Mouse (Mus musculus): ENCODE data around the gene Chrng.

Gene Chrng

DNA sequence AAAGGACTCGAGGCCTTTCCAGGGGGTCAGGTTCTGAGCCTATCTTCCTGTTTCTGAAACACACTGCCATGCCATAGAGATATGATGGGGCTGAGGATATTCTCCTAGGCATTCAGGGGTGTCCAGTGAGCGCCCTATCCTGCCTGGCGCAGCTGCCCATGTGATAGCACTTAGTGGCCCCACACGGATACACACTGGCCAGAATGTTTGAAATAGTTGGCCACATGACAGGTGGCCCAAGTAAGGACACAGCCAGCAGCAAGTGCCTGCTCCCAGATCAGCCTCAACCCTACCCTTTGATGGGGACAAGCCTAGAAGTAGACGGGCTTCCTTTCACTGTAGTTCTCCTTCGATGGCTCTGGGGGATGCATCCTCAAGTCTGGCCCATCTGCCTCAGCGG lies at the start of gene Chrng:
Chrng (plus strand) TSS at position 193 of the 400 bp plus-strand sequence.
- no peak for DNase-seq

DNA sequence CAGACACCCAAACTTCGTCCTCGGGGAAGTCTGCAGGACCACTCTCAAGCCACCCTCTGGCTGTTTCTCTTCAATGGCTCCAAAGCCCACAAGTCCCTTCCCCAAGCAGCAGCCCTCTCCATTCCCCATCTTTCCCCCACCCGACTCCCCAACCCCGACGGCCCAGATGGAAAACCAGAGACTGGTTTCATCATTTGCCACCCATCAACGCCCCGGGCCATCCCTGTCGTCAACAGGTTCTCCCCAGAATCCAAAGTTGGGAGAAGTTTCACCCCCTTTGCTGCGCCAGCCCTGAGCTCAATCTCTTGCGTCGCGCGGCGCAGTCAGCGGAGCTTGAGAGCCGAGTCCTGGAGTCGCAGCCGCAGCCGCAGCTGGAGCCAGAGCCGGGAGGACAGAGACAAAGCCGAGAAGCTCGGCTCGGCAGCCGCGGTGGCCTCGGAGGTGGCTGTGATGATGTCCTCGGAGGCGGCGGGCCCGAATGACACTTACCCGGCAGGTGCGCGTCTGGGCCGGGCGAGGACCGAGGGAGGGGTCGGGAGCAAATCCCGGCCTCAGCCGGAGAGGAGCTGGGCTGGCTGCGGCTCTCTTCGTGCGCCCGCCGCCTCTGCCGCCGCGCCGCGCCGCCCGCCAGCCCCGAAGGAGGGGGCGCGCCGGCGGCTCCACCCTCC lies 48.8 kb upstream of the Chrng start:
- no peak for DNase-seq

DNA sequence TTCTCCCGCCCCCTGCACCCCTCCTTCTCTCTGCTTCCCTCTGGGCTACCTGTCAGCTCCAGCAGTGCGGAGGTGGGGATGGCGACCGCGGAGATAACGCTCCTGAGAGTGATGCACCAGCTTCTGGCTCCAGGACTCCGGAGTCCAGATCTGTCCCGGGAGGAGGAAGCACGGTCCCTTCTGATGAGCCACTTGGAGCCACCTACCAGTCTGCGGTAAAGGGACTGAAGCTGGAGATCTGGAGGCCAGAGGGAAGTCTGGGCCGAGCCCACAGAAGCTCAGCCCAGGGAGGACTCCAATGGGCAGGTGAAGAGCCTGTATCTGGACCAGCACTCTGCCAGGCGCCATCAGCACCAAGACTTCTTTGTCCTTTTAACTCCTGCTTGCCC lies 48.3 kb upstream of the Chrng start, which contains the start of gene Ecel1:
Ecel1 (minus strand) TSS at position 323 of the 389 bp plus-strand sequence.
- no peak for DNase-seq

DNA sequence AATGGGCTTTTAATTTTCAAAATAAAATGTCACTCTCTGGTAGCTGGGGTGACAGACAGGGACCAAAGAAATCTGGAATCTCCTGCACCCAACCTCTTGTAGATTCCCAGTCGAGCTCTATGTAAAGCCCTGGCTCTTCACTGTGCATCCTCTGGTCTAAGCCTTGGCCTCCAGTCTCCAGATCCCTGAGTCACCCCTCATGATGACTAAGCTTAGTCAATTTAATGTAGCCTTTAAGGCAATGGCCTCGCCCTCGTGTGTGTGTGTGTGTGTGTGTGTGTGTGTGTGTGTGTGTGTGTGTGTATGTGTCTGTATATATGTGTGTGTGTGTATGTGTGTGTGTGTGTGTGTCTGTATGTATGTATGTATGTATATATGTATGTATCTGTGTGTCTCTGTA lies 45.1 kb upstream of the Chrng start:
- no peak for DNase-seq

DNA sequence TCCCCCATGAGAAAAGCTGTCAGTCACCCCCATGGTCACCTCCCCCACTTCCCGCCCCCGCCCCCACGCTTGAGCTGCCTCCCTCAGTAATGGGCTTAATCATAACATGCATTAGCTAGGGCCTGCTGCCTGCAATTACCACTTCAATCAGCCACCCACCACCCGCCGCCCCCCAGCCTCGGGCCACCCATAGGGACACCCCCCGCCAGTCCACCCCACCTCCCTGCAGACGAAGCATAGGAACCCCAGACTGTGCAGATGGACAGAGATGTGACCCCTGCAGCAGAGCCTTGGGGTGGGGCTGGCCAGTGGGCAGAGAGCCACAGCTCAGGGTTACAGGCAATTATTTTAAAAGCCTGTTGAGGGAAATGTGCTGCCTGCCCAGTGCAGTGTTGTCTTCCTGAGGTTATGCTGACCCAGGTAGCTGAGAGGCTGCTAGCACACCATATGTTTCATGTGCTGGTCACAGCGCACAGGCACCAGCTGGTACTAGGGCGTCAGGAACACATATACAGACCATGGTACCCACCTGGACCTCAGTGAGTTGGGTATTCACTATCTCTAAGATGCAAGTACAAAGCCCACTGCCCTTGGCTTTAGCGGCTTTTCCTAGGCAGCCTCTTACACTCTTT lies 40.2 kb upstream of the Chrng start:
- DNase-seq = no peak

DNA sequence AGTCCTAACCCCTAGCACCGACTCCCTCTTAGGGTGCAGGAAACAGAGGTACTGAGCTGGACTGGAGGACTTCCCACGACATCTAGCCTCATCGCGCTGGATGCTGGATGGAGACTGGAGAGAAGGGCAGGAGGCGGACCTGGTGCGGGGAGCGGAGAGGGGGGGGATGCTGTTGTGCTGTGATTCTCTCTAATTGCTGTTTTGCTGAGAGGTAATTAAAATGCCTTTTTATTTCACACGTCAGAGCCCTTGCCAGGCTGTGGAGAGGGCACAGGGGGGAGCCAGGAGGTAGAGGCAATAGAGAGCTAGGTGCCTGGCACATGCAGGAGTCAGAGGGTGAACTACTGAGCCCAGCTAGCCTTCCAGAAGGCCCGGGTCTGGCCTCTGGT lies 39.7 kb upstream of the Chrng start:
- DNase-seq = no peak

DNA sequence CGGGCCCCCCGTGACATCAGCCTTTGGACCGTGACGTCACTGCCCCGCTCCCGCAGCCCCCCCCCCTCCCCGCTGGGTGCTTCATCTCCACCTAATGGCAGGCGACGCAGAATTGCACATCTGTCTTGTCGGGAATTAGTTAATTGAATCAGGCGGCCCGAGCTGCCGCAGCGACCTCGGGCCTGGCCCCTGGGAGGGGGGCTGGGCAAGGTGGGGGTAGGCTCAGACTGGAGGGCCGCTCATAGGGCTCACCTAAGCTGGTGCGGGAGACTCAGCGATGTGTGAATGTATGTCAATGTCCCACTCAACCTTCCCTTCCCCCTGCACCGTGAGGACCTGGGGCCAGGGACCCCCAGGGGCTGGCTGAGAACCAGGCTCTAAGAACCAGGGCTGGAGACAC lies 34.0 kb upstream of the Chrng start:
- DNase-seq = no peak

DNA sequence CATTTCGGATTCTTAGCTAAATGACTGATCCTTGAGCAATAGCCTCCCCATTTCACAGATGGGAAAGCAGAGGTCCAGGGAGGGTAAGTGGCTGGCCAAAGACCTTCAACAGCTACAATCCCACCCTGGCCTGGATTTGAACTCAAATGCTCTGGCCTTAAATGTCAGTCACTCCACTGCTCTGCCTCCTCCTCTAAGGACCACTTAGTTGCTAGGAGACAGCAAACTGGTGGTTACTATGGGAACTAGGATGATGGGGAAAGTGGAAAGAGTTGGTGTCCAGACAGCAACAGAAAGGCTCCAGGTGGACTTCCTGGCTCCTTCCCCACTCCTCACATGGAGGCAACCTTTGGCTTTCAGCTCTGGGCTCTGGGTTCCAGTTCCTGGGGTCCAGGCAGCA lies 33.1 kb upstream of the Chrng start:
- no peak for DNase-seq

DNA sequence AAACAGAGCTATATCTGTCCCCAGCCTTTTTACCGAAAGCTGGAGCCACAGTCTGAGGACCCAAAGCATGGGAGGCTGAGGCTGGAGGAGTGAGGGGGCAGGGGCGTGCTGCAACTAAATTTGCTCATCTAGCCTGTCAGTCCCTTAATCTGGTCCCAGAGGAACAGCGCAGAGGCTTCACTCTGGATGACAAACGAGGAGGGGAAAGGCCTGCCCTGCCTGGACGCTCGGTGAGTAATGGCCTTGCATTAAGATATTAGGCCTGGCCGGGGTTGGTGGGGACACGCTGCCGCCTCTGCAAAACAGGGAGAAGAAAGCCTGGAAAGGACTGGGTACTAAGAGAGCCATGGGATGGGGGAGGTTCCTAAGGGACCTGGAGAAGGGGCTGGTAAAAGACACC lies 32.1 kb upstream of the Chrng start:
- DNase-seq = no peak

DNA sequence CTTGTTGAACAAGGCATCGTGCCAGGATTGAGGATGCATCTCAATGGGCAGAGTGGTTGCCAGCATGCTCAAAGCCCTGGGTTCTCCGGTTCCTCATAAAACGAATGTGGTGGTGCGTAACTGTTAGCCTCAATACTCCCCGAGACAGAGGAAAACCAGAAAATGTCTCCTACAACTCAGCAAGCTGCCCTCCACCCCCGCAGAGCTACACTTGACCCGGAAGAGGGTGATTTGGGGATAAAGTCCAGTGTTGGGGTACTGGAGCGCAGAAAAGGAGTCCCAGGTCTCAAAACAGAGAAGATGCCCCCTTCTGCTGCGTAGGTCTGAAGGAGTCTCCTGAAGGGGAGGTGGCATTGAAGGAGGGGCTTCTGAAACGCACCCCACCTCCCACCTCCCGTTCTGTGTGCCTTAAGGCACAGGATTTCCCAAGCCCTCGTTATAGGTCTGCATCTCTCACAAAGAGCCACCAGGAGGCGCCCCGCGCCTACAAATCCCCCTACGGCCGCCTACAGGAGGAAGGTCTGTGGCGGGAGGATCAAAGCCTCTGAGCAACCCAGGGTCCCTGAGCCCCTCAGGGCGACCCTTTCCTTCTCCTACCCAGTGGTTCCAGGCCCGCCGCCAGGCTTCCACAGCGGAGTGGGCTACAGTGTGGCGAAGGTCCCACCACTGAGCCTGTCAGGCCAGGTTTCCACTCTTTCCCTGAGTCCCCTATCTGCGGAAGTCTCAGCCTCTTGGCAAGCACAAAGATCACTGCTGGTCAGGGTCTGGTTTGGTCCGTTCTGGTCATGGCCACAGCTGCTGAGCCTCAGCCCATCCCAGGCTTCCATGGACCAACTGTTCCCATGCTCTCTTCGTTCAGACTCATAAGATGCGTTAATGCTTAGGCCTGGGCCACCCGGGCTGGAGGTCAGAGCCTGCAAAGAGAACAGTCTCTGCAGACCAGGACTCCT lies 30.2 kb upstream of the Chrng start:
- DNase-seq = peak; percentile 68 to 76

DNA sequence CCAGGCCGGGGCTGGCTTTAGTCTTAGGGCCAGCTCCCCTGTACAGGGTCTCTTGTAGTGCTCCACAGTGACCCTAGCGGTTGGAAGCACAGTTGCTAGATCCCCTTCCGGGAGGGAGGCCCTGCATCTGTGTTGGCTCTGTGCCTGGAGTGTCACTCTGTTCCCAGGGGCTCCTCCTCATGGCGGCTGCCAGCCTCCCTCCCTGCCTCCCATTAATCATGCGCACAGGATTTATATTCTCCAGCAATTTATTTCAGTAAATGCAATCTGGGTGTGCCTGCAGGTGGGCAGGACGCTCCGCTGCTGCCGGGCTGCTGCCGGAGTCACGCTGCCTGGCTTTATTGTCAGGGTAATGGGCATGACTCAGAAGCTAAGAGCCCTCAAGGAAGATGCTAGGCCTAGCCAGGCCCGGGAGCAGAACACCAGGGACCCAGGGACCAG lies 28.6 kb upstream of the Chrng start:
- DNase-seq = peak in 1 of 2 experiments; percentile 54

DNA sequence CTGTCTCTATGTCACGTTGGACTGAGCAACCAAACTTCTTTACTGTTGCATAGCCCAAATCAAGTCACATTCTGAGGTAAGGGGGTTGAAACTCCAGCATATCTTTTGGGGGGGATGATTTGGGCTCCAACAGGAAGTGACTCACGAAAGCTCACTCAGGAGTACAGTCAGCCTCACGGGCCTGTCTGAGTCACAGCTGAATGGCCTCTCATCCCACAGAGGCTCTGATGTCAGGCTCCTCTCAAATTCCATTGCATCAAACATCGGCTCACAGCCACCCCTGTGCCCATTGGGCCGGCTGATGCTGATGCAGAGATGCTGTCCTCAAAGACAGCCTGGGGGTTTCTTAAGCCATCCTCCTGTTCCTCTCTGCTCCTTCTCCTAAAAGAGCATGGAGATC lies 23.6 kb upstream of the Chrng start:
- no peak for DNase-seq

DNA sequence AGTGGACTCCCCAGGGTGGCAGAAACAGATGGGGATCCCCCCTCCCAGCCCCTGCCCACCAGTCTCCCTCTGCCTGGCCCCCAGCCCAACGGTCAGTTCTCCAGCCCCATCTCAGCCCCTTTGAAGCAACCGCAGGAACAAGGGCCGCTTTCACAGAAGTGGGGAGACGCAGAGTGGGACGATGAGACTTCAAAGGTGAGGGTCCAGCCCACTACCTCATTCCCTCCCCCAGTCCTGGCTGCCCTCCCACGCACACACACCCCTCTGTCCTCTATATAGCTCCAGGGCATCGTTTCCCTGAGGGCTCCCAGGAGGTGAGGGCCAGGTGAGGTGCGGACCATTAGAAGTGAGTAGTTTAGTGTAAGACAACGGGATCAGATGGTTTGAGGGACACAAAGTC lies 21.4 kb upstream of the Chrng start, which contains the start of gene Prss56:
Prss56 (plus strand) TSS at position 301 of the 400 bp plus-strand sequence.
- DNase-seq = no peak

DNA sequence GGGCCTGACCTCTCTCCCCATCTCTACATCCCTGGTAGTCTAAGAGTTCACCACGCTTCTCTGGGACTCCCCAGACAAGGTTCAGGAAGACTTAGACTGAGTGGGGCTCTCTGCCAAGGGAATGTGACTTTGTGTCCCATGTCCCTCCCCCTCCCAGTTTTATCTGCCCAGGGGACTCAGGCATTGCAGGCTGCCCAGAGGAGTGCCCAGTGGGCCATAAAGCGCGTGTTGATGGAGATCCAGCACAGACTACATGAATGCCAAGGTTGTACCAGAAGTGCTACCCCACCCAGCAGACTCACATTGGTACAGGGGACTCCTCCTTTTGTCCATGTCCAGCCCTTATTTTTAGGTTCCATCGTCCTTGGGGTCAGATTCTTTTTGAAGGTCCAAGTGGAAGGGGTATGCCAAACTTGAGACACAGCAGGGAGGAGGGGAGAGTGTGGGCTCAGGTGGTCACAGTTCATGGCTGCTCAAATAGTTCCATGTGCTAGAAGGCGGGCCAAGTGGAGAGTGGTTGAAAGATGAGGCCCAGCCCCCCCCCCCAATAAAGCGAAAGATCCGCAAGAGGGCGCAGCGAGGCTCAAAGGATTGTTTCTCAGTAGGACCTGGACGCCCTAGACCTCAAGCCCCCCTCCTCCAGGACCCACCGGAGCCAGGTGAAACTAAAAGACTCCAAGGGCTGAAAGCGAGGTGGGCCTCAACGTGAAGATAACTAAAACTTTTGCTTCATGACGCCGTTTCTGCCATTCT lies 20.3 kb upstream of the Chrng start:
- DNase-seq = no peak

DNA sequence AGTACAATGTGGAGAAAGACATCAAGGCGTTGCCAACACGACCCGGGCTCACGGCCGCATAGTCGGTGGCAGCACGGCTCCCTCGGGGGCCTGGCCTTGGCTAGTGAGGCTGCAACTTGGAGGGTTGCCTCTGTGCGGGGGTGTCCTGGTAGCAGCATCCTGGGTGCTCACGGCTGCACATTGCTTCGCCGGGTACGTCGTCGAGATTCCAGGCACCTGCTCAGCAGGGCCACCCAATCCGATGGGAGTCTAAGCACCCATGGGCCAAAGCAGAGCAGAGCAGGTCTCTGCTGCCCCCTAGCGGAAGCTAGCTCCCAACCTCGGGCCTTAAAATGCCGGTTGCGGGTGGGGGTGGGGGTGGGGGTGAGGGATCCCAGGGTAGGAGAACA lies 19.7 kb upstream of the Chrng start:
- peak; percentile 84 to 87 for DNase-seq

DNA sequence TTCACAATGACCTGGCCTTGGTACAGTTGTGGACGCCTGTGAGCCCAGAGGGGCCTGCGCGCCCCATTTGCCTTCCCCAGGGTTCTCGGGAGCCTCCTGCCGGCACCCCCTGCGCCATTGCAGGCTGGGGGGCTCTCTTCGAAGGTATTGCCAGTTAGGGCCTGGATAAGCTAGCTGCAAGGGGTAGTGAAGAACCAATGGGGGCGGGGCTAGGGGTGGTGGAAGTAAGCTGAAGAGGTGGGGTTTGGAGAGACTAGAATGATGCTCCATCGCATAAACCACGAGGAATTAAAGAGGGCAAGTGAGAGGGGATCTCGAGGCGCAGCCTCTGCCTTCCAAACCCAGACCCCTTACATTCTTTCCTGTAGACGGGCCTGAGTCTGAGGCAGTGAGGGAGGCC lies 18.9 kb upstream of the Chrng start:
- no peak for DNase-seq

DNA sequence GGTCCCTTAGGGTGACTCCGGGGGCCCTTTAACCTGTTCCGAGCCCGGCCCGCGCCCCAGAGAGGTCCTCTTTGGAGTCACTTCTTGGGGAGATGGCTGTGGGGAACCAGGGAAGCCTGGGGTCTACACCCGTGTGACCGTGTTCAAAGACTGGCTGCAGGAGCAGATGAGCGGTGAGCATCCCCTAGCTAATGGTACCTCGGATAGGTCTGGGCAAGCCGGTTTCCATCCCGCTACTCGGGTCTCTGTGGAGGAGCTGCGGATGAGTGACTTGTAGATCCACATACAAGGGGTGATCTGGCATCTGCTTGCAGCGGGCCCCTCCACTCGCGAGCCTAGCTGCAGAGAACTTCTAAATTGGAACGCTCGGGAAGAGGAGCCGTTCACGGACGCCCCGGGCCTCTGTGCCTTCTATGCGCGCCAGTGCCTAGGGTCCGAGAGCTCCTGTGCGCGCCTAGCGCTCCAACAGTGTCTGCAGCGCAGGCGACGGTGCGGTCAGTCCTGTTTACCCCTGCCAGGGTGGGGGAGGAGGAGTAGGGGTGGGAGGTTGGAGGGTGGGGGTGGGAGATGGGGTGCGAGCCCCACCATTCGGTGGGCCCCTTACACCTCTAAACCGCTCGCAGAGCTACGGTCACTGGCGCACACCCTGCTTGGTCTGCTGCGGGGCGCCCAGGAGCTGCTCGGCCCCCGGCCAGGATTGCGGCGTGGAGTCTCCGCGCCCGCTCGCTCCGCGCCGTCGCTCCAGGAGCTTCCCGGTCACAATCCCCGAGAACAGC lies 18.0 kb upstream of the Chrng start:
- DNase-seq = no peak

DNA sequence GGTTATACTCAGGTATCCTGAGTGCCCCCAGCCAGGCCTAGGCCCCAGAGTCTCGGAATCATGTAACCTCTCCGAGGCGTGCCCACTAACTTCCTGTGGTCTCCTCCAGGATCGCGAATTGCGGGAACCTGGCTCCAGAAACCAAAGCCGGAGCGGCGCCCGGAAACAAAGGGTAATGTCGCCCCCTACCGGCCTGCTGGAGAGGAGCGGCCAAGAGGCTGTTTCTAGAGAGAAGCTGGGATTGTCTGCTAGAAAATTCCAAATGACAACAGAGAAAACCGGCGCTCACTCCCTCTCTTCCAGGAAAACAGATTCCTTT lies 17.5 kb upstream of the Chrng start:
- DNase-seq = peak; percentile 66 to 80

DNA sequence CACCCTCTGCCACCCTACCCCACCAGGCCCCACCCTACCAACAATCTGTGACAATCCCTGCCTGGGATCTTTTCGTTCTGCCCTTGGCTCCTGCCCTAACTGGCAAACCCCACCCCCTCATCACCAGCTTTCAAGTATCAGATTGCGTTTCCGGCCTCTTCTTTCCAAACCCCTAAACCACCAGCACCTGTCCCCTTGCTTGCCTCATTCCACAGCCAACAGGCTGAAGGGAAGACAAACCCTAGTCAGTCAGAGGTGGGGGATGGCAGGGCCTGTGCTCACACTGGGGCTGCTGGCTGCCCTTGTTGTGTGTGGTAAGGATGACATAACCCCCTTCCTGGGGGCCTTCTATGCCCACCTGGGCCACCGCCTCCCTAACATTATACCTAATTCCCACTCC lies 14.0 kb upstream of the Chrng start, which contains the start of gene Chrnd:
Chrnd (plus strand) TSS at position 179 of the 400 bp plus-strand sequence.
- no peak for DNase-seq

DNA sequence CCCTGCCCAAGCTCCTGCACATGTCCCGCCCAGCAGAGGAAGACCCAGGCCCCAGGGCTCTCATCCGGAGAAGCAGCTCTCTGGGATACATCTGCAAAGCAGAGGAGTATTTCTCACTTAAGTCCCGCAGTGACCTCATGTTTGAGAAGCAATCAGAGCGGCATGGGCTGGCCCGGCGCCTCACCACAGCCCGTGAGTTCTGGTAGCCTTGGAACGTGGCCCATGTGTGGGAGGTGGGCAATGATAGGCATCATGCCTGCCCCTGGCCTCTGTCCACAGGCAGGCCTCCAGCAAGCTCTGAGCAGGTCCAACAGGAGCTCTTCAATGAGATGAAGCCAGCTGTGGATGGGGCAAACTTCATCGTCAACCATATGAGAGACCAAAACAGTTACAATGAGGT lies 7.2 kb upstream of the Chrng start:
- DNase-seq = peak in 1 of 2 experiments; percentile 34

DNA sequence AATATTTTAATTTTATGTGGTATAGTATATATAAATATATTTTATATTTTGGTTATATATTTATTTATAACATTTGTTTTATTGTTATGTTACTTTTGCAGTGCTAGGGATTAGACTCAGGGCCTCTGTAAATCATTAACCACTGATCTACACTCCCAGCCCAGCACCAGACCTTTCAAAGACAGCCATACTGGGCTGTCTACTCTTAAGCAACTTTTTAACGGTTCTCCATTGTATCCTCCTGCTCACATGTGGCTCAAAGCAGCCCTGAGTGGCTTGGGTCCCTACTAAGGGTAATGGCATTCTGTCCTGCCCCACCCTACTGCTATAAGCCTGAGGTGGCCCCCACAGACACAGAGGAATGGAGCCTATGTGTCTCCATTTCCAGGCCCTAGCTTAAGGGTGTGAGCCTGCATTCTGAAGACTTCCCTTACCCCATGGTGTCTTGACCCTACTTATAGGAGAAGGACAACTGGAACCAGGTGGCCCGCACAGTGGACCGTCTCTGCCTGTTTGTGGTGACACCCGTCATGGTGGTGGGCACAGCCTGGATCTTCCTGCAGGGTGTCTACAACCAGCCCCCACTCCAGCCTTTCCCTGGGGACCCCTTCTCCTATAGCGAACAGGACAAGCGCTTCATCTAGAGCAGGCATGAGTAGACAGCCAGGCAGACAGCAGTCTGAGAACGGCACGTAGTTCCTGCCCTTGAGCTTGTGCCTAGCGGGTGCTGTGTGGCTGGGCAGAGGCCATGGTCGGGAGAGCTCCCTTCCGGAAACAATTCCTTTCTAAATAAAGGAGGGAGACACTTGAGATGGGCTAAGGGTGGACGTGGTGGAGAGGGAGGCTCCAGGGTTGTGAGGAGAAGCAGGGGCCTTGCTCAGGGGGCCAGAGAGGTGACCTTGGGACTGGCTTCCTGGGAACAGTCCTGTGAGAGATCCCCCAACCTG lies 6.1 kb upstream of the Chrng start:
- peak in 1 of 2 experiments; percentile 32 for DNase-seq
